Mouse (Mus musculus): ENCODE measurements around the gene Bzw2.

DNA sequence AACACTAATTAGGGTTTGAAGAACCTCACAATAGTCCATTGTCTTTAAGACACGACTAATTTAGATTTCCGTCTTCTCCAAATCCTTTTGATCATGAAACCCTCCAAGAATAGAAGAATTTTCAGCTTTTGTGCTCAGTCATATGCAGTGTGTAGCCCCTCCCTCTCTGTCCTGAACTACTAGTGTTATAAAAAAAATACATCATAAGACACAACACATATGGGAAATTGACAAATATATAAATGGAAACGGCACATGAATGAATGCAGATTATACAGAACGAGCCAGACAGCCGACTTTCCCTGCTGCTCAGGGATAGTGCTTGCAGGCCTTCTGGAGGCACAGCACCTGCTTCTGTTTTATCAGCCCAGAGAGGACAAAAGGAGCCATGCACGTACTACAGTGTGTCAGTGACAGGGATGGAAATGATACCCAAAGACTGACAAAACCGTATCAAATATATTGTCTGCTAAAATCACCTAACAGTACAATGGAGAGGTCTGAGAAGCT lies 62.5 kb downstream of the Bzw2 start:
- no peak for TF ChIP-seq CTCF (IDR thresholded peaks at IDR 0.05; ENCODE audit: control insufficient read depth, insufficient read depth, low read length)
- TF ChIP-seq POLR2A (IDR thresholded peaks at IDR 0.05; ENCODE audit: borderline replicate concordance, control insufficient read depth, low read depth, low read length) = no peak
